Mouse (Mus musculus) heart, adult 8-10 months (tissue): ENCODE measurements around the gene Thap4. TPM values are rescaled to one million over a fixed set of nuclear protein-coding genes. Genes with fewer than 3 reads are reported as not detected.
"Not testable (repeated sequence)": the region's sequence is repeated elsewhere in the genome, so short reads cannot be mapped to it uniquely, and the experiment has no call there.

Experiments used
- DNase-seq: peaks from one replicate; pipeline ENCODE4 v3.0.0; 2022; ENCODE audit warnings: low spot score
- total RNA-seq, 4 experiments: library from RNA; stranded (reverse); gene quantifications; 2 replicates each; pipeline ENCODE4 v1.2.4; 2022

The Thap4 gene
- 10 to 100 TPM; 70.4 to 90.9 (median 77.0) TPM for total RNA-seq

GRCm38 (mm10) chr1:93754573-93755290 is at the start of gene Thap4:
Gene Thap4, minus strand, starts transcription at chr1:93754864.
- DNase-seq: peak; percentile 83

GRCm38 (mm10) chr1:93803556-93804507 is 49.2 kb upstream of the Thap4 start, which contains the start of gene Ing5:
Gene Ing5, plus strand, starts transcription at chr1:93803965.
- peak; percentile 98 for DNase-seq

GRCm38 (mm10) chr1:93802771-93803170 is 48.1 kb upstream of the Thap4 start:
- no peak for DNase-seq

GRCm38 (mm10) chr1:93801741-93802238 is 47.1 kb upstream of the Thap4 start, which contains the start of gene Dtymk:
Gene Dtymk, minus strand, starts transcription at chr1:93801934.
- peak; percentile 94 for DNase-seq

- DNase-seq: no peak
Measured at GRCm38 (mm10) chr1:93800670-93801503, 46.2 kb upstream of the Thap4 start.

- DNase-seq: no peak
Measured at GRCm38 (mm10) chr1:93795886-93796285, 41.2 kb upstream of the Thap4 start.

- DNase-seq: no peak
Measured at GRCm38 (mm10) chr1:93794526-93794925, 39.9 kb upstream of the Thap4 start.

- DNase-seq: no peak
Measured at GRCm38 (mm10) chr1:93786912-93787311, 32.2 kb upstream of the Thap4 start.

- DNase-seq: no peak
Measured at GRCm38 (mm10) chr1:93776686-93777085, 22.0 kb upstream of the Thap4 start.

- no peak for DNase-seq
Measured at GRCm38 (mm10) chr1:93769901-93770300, 15.2 kb upstream of the Thap4 start.

GRCm38 (mm10) chr1:93767600-93767999 is 12.9 kb upstream of the Thap4 start:
- no peak for DNase-seq

GRCm38 (mm10) chr1:93764871-93765591 is 10.4 kb upstream of the Thap4 start:
- no peak for DNase-seq

GRCm38 (mm10) chr1:93763531-93763930 is 8.9 kb upstream of the Thap4 start:
- not testable (repeated sequence) for DNase-seq

GRCm38 (mm10) chr1:93760076-93760475 is 5.4 kb upstream of the Thap4 start:
- DNase-seq: no peak

GRCm38 (mm10) chr1:93756154-93756553 is 1.5 kb upstream of the Thap4 start:
- DNase-seq: no peak

- DNase-seq: no peak
Measured at GRCm38 (mm10) chr1:93755618-93756017, 954 bp upstream of the Thap4 start.

GRCm38 (mm10) chr1:93755291-93755610 is 587 bp upstream of the Thap4 start:
- DNase-seq: no peak

GRCm38 (mm10) chr1:93753911-93754572 is 622 bp downstream of the Thap4 start:
- DNase-seq: peak; percentile 26

- DNase-seq: no peak
Measured at GRCm38 (mm10) chr1:93751290-93751689, 3.4 kb downstream of the Thap4 start, which contains the start of gene Atg4b. Gene Atg4b, plus strand, starts transcription at chr1:93751500.

- DNase-seq: no peak
Measured at GRCm38 (mm10) chr1:93748539-93748938, 6.1 kb downstream of the Thap4 start.
